Mouse (Mus musculus): ENCODE data around the gene Etv6.

DNA sequence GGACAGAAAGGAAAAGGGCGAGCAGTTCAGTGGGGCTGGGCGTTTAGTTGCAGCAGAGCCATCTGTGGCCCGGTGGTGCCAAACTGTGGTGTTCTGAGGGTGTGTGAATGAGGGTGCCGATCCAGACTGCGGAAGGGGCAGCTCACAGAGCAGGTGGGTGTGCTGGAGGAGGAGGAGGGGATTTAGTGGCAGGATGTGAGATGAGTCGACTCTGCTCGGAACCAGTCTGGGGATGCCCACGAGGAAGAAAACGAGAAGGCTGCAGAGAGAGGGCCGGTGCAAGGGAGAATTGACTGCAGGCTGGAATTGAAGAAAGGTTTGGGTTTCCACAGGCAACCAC is 24.0 kb downstream of the Etv6 start:
- TF ChIP-seq CTCF (conservative IDR thresholded peaks at IDR 0.05; ENCODE audit: insufficient read depth, insufficient read length, low read depth, low read length): no peak
- no peak for TF ChIP-seq POLR2A (IDR thresholded peaks at IDR 0.05; ENCODE audit: low read depth, low read length)

Measured in kidney, adult 2 months (tissue).